8 mouse cellular contexts compared by ENCODE assay signal in genomic region chr1:143702741-143703262, GRCm38 (mm10). TPM values are rescaled to one million over a fixed set of nuclear protein-coding genes. Genes with fewer than 3 reads are reported as not detected.
A peak's percentile ranks its signal among the peaks of the same experiment; 100 is the strongest.
DNase-seq lines count a peak whose midpoint lies in the region; ATAC-seq lines count a peak whose summit lies in the region.

Gene Cdc73 (minus strand): TSS chr1:143702893.

- H3K4me1 ChIP-seq in hindbrain, embryonic 13.5 days (replicated peaks) = peaks cover 25% of the 10 kb centered on the region

- H3K4me3 ChIP-seq in hindbrain, embryonic 13.5 days = peak within 1 kb of the TSS; percentile 92

- H3K27ac ChIP-seq in hindbrain, embryonic 13.5 days = peak within 1 kb of the TSS; percentile 93

- peak within 1 kb of the TSS; percentile 71 for H3K4me2 ChIP-seq in hindbrain, embryonic 13.5 days

- peak; percentile 82 for DNase-seq in R1 (ENCODE audit: low read depth, low spot score)
- DNase-seq in cerebellum, postnatal 14 days = peak; percentile 92 to 95
- peak; percentile 74 to 86 for DNase-seq in frontal cortex, postnatal 14 days (ENCODE audit: low spot score in 2 of 2)
- DNase-seq in layer of hippocampus, postnatal 25 days (ENCODE audit: extremely low spot score in 1 of 2, low spot score in 1 of 2) = peak; percentile 85
- DNase-seq in lung, postnatal 14 days = peak; percentile 93
- DNase-seq in ovary, postnatal 36 days (ENCODE audit: low spot score) = peak; percentile 93
- DNase-seq in thymus, postnatal 14 days = peak; percentile 95

- H3K36me3 ChIP-seq in hindbrain, embryonic 13.5 days = peaks cover 7% of the 10 kb centered on the region

- WGBS in hindbrain, embryonic 13.5 days = 0% methylated on average over 27 of the region's 74 CpGs

- H3K9me3 ChIP-seq in hindbrain, embryonic 13.5 days = no peaks in the 10 kb centered on the region

- no peaks in the 10 kb centered on the region for H3K27me3 ChIP-seq in hindbrain, embryonic 13.5 days

- peak; percentile 100 for ATAC-seq in hindbrain, embryonic 13.5 days (ENCODE audit: low FRiP score)

- H3K9ac ChIP-seq in hindbrain, embryonic 13.5 days = peak within 1 kb of the TSS; percentile 87

RNA-seq across cellular contexts. Expression of gene Cdc73, which starts in this region (rescaled TPM):
- 20.4 and 25.6 TPM in 2 replicates for polyA plus RNA-seq in hindbrain, embryonic 13.5 days (2015; fragmentation: Nextera tagmentation; extraction: Ambion mirVana)
- total RNA-seq in layer of hippocampus, postnatal 25 days (2021) = 10 to 100 TPM; 60.5 to 66.8 TPM

Comparison
In these comparisons a context has a peak if more than half of its experiments do, and no peak if none do; other contexts are left out.
1. Peak in every context shown above with its lines: DNase-seq, ATAC-seq, H3K4me3 ChIP-seq and H3K27ac ChIP-seq.